Mouse (Mus musculus) bone marrow, adult 2 months (tissue): ENCODE measurements at regions not wholly inside any gene's neighbourhood (a gene's known extent, or its start where the extent isn't known, plus 50 kb on each side); places are given as distances from the start of the nearest gene placed in this dataset.

ENCODE experiments used
- CTCF ChIP-seq: fragments of 200-500 bp; IDR thresholded peaks from 2 replicates; pipeline ENCODE4 v1.5.1; 2011; ENCODE audit warnings: low read length, control low read depth; ENCODE audit not compliant: control insufficient read depth, insufficient read depth
- POLR2A ChIP-seq: fragments of 200-500 bp; IDR thresholded peaks from 2 replicates; pipeline ENCODE4 v1.6.1; 2011; ENCODE audit warnings: low read depth, mild to moderate bottlenecking, control low read depth, low read length, borderline replicate concordance; ENCODE audit not compliant: control insufficient read depth

DNA sequence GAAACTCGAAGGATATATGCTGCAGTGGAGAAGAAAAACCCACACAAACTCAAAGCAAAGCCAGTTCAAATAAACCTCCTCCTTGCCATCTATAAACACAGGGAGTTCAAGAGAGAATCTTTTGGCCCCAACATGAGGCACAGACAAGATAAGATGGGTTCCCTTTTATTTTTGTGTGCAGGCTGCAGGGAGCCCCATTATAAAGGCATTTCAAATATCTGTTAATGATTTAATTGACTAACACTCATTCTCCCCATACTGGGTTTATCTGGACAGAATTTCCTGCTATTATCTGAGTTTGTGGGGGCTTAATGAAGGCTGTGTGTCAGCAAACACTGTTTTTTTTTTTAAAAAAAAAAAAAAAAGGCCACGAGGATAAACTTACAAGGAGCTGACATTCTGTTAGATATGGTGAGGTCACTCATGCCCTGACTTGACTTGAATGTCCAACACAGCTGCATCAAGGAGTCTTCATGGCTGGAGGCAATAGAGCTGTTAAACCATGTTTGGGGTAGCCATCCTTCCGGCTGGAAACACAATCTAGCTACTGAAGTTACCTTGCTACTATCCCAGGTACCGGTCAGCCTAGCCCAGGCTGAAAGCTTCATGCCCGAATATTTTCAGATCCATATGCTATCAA lies 423.8 kb downstream of the Wdr11 start:
- TF ChIP-seq CTCF: no peak
- no peak for TF ChIP-seq POLR2A
